Mouse (Mus musculus): ENCODE results near the gene Plekhm1. TPM values are rescaled to one million over a fixed set of nuclear protein-coding genes. Genes with fewer than 3 reads are reported as not detected.
"Not testable (repeated sequence)": the region's sequence is repeated elsewhere in the genome, so short reads cannot be mapped to it uniquely, and the experiment has no call there.

Gene Plekhm1
- polyA plus RNA-seq, 1 experiment from 2014 or later: 2.3 TPM

DNA sequence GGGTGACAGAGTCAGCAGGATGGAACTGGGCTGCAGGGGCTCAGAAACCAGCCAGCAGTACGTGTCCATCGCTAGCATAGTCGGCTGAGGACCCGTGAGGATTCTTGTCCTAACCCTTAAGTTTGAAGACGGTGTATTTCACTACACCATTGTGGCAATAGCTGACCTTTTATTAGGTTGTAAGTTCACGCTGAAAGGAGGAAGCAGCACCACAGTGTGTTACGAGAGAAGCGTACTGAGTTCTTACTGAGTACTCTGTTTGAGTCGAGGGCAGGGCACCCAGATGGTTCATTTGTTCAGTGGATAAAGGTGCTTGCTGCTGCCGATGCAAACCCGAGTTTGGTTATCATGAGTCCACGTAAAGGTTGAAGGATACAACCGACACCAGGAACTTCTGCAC lies 7.2 kb upstream of the Plekhm1 start:
- no peak for TF ChIP-seq CTCF (IDR thresholded peaks at IDR 0.05; ENCODE audit: low read depth)
- no peak for TF ChIP-seq EP300 (IDR thresholded peaks at IDR 0.05; ENCODE audit: low read depth)
- ATAC-seq: no peak
- no peaks in the 10 kb centered on the region for H3K36me3 ChIP-seq (replicated peaks; ENCODE audit: insufficient read depth, low read length)
- no peaks in the 10 kb centered on the region for H3K27me3 ChIP-seq (ENCODE audit: insufficient read depth, low read length)
- 70% methylated on average over 13 of the region's 13 CpGs for WGBS (ENCODE audit: insufficient replicate concordance)
- no peak overlapping the region for H3K9ac ChIP-seq (replicated peaks)
- H3K9me3 ChIP-seq (ENCODE audit: low read length): no peaks in the 10 kb centered on the region
- DNase-seq: no peak
- H3K4me2 ChIP-seq (ENCODE audit: low read depth, low read length): no peak overlapping the region
- no peaks in the 10 kb centered on the region; the same call in 1 of the 2 replicates for H3K4me1 ChIP-seq (ENCODE audit: insufficient read depth)
- no peak overlapping the region for H3K4me3 ChIP-seq (ENCODE audit: low read depth, low read length)
- peak overlapping the region; percentile 63 for H3K27ac ChIP-seq (ENCODE audit: low read depth)

DNA sequence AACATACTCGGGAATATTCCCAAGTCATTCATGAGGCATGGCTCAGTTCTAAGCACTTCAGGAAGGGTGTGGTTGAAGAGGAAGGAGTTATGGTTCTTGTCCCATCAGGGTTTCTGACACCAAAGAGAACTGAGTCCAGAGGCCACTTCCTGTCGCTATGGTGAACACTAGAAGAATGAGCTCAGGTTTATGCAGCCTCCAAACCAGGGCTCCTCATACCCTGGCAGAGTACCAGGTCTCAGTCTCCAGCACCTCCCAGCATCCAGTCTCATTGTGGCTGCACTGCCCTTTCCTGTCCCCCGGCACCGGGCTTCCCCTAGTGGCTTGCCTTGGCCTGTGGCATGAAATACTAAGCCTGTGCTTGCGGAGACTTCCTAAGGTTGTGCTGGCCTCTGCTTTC lies 6.7 kb upstream of the Plekhm1 start:
- no peak overlapping the region for H3K4me2 ChIP-seq (ENCODE audit: low read depth, low read length)
- 48% methylated on average over 5 of the region's 5 CpGs for WGBS (ENCODE audit: insufficient replicate concordance)
- H3K27ac ChIP-seq (ENCODE audit: low read depth): peak overlapping the region; percentile 63
- DNase-seq: no peak
- H3K4me3 ChIP-seq (ENCODE audit: low read depth, low read length): no peak overlapping the region
- H3K9ac ChIP-seq (replicated peaks): no peak overlapping the region
- H3K27me3 ChIP-seq (ENCODE audit: insufficient read depth, low read length): no peaks in the 10 kb centered on the region
- ATAC-seq: peak; percentile 8; the same call in 1 of the 2 replicates
- no peaks in the 10 kb centered on the region for H3K9me3 ChIP-seq (ENCODE audit: low read length)
- H3K4me1 ChIP-seq (ENCODE audit: insufficient read depth): no peaks in the 10 kb centered on the region; the same call in 1 of the 2 replicates
- TF ChIP-seq EP300 (IDR thresholded peaks at IDR 0.05; ENCODE audit: low read depth) (no peak), CTCF (IDR thresholded peaks at IDR 0.05; ENCODE audit: low read depth) (no peak)
- no peaks in the 10 kb centered on the region for H3K36me3 ChIP-seq (replicated peaks; ENCODE audit: insufficient read depth, low read length)

DNA sequence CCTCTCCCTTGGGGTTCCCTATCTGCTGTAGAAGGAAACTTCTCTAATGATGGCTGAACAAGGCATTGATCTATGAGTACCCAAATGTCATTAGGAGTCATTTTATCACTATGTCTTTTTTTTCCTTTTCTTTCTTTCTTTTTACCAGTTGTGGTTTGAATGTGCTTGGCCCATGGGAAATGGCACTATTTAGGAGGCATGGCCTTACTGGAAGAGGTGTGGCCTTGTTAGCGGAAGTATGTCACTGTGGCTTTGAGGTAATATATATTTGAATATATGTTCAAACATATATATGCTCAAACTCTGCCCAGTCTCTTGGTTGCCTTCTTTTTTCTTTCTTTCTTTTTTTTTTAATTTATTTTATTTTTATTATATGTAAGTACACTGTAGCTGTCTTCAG lies 1.0 kb upstream of the Plekhm1 start:
- DNase-seq: no peak
- Histone ChIP-seq H3K4me3 (ENCODE audit: low read depth, low read length) (no peak overlapping the region; the same call in 1 of the 2 replicates), H3K36me3 (replicated peaks; ENCODE audit: insufficient read depth, low read length) (peaks cover 6% of the 10 kb centered on the region; the same call in 1 of the 2 replicates), H3K9me3 (ENCODE audit: low read length) (no peaks in the 10 kb centered on the region), H3K4me2 (ENCODE audit: low read depth, low read length) (peak overlapping the region; percentile 84), H3K9ac (replicated peaks) (no peak overlapping the region), H3K27me3 (ENCODE audit: insufficient read depth, low read length) (no peaks in the 10 kb centered on the region), H3K27ac (ENCODE audit: low read depth) (peak overlapping the region; percentile 79), H3K4me1 (ENCODE audit: insufficient read depth) (peaks cover 17% of the 10 kb centered on the region)
- no peak for ATAC-seq
- TF ChIP-seq CTCF (IDR thresholded peaks at IDR 0.05; ENCODE audit: low read depth) (no peak), EP300 (IDR thresholded peaks at IDR 0.05; ENCODE audit: low read depth) (no peak)
- 78% methylated on average over 1 of the region's 1 CpGs for WGBS (ENCODE audit: insufficient replicate concordance)

DNA sequence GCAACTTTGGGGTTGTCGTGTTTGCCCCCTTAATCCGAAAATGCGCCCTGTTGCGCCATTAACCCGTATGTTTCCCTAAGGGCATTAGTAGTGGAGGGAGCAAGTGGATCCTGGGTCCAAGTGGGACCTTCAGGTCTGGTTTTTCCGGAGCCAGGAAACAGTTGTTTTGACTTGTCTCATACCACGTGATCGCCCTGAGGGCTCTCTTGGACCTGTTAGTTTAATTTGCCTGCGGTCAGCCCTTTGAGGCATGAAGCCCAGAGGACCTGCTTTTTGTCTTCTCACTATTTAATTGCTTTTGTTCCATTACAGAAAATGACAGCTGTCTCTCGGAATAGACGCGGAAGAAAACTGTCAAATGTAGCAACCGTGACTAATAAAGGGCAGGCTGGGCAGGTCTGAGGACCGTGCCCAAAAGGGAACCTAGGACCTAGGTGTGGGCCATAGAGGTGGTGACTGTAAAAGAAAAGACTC lies 500 bp upstream of the Plekhm1 start:
- Histone ChIP-seq H3K9me3 (ENCODE audit: low read length) (no peaks in the 10 kb centered on the region), H3K27me3 (ENCODE audit: insufficient read depth, low read length) (no peaks in the 10 kb centered on the region), H3K27ac (ENCODE audit: low read depth) (peak overlapping the region; percentile 79), H3K9ac (replicated peaks) (peak overlapping the region; percentile 98), H3K4me2 (ENCODE audit: low read depth, low read length) (peak overlapping the region; percentile 84), H3K4me1 (ENCODE audit: insufficient read depth) (peaks cover 17% of the 10 kb centered on the region), H3K4me3 (ENCODE audit: low read depth, low read length) (peak overlapping the region; percentile 99), H3K36me3 (replicated peaks; ENCODE audit: insufficient read depth, low read length) (peaks cover 6% of the 10 kb centered on the region; the same call in 1 of the 2 replicates)
- 3% methylated on average over 14 of the region's 14 CpGs for WGBS (ENCODE audit: insufficient replicate concordance)
- DNase-seq (no peak), ATAC-seq (peak; percentile 46)
- TF ChIP-seq CTCF (IDR thresholded peaks at IDR 0.05; ENCODE audit: low read depth) (no peak), EP300 (IDR thresholded peaks at IDR 0.05; ENCODE audit: low read depth) (no peak)

DNA sequence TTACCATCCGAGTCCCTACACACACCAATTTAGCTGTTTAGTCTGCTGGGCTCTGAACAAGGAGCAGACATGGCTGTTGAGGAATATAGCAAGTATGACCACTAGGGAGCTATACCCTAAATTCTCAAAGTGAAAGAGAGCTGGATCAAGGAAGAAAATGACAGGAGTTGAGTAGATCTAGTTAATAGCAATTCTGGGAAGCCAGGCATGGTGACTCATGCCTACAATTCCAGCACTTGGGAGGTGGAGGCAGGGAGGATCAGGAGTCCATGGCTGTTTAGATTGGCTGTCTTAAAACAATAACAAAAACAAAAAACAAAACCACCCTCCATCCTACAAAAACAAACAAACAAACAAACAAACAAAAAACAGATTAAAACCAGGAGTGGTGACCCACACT lies 1.2 kb downstream of the Plekhm1 start:
- Histone ChIP-seq H3K9ac (replicated peaks) (peak overlapping the region; percentile 98), H3K27ac (ENCODE audit: low read depth) (no peak overlapping the region), H3K4me2 (ENCODE audit: low read depth, low read length) (peak overlapping the region; percentile 84), H3K27me3 (ENCODE audit: insufficient read depth, low read length) (no peaks in the 10 kb centered on the region), H3K4me3 (ENCODE audit: low read depth, low read length) (peak overlapping the region; percentile 99), H3K9me3 (ENCODE audit: low read length) (no peaks in the 10 kb centered on the region), H3K4me1 (ENCODE audit: insufficient read depth) (peaks cover 17% of the 10 kb centered on the region), H3K36me3 (replicated peaks; ENCODE audit: insufficient read depth, low read length) (peaks cover 6% of the 10 kb centered on the region; the same call in 1 of the 2 replicates)
- WGBS (ENCODE audit: insufficient replicate concordance): 78% methylated on average over 1 of the region's 1 CpGs
- TF ChIP-seq CTCF (IDR thresholded peaks at IDR 0.05; ENCODE audit: low read depth) (0 out of 2 replicates have a peak, but pooled peaks have one; percentile 6), EP300 (IDR thresholded peaks at IDR 0.05; ENCODE audit: low read depth) (no peak)
- no peak for DNase-seq
- ATAC-seq: no peak

DNA sequence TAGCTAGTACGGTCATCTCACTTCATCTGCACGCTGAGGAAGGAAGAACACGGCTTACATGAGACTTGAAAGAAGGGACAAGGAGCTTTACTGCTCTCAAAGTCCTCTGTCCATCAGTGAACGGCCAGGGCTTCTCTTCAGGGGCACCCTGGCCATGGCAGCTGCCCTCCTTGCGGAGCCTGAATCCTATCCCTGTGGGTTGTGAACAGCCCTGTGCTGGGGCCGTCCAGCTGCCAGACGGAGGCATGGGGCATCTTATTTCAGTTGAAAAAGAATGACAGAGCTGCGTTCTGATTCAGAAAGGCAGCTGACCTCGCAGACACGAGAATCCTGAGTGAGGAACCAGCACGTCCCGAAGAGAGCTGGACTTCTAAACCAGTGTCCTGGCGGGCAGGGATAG lies 3.6 kb downstream of the Plekhm1 start:
- no peak for ATAC-seq
- H3K36me3 ChIP-seq (replicated peaks; ENCODE audit: insufficient read depth, low read length): peaks cover 6% of the 10 kb centered on the region; the same call in 1 of the 2 replicates
- no peak for TF ChIP-seq CTCF (IDR thresholded peaks at IDR 0.05; ENCODE audit: low read depth)
- H3K4me1 ChIP-seq (ENCODE audit: insufficient read depth): peaks cover 17% of the 10 kb centered on the region
- WGBS (ENCODE audit: insufficient replicate concordance): 86% methylated on average over 13 of the region's 13 CpGs
- H3K4me3 ChIP-seq (ENCODE audit: low read depth, low read length): no peak overlapping the region
- H3K9me3 ChIP-seq (ENCODE audit: low read length): no peaks in the 10 kb centered on the region
- H3K9ac ChIP-seq (replicated peaks): no peak overlapping the region
- no peak overlapping the region for H3K27ac ChIP-seq (ENCODE audit: low read depth)
- no peaks in the 10 kb centered on the region for H3K27me3 ChIP-seq (ENCODE audit: insufficient read depth, low read length)
- no peak for DNase-seq
- no peak overlapping the region for H3K4me2 ChIP-seq (ENCODE audit: low read depth, low read length)

DNA sequence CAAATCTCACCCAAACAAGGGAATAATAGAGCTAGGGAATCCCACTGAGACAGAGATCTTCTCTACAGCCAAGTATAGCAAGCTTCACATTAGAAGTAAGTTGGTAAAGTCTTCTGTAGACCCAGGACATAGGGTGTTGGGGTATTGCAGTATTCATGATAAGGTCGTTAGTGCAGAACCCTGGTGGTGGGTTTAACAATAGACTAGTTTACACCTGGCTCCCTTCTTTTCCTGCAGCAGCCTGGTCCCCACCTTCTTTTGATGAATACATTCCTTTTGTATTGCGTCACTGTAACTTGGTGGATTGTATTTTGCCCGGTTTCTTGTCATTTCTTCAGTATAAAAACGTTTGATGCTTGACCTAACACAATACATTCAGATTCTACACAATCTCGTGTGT lies 5.4 kb downstream of the Plekhm1 start:
- WGBS (ENCODE audit: insufficient replicate concordance): 69% methylated on average over 5 of the region's 5 CpGs
- not testable (repeated sequence) for H3K9ac ChIP-seq (replicated peaks); H3K27ac ChIP-seq (ENCODE audit: low read depth); ATAC-seq; DNase-seq; H3K9me3 ChIP-seq (ENCODE audit: low read length); H3K4me2 ChIP-seq (ENCODE audit: low read depth, low read length); H3K4me1 ChIP-seq (ENCODE audit: insufficient read depth); H3K27me3 ChIP-seq (ENCODE audit: insufficient read depth, low read length); H3K4me3 ChIP-seq (ENCODE audit: low read depth, low read length)
- peaks cover 10% of the 10 kb centered on the region for H3K36me3 ChIP-seq (replicated peaks; ENCODE audit: insufficient read depth, low read length)

Measured in liver, postnatal 0 days (tissue).